Mouse (Mus musculus) frontal cortex, postnatal 10 days (tissue): ENCODE measurements around the gene Vmn1r178.
"Not testable (repeated sequence)": the region's sequence is repeated elsewhere in the genome, so short reads cannot be mapped to it uniquely, and the experiment has no call there.

Experiments used
- DNase-seq, 2 experiments: peaks; one replicate each; pipeline ENCODE4 v3.0.0; 2022; ENCODE audit warnings: low spot score in 2 of 2, mixed read lengths in 1 of 2

The Vmn1r178 gene

GRCm38 (mm10) chr7:23891709-23892108 lies at the start of gene Vmn1r178:
Vmn1r178 (plus strand) TSS chr7:23892009.
- no peak for DNase-seq

GRCm38 (mm10) chr7:23866349-23866748 lies 25.5 kb upstream of the Vmn1r178 start, which contains the start of gene Vmn1r177:
Vmn1r177 (minus strand) TSS chr7:23866449.
- not testable (repeated sequence) for DNase-seq

GRCm38 (mm10) chr7:23876918-23877317 lies 14.9 kb upstream of the Vmn1r178 start:
- not testable (repeated sequence) for DNase-seq

- DNase-seq: no peak
Observed at GRCm38 (mm10) chr7:23926678-23927077, 34.9 kb downstream of the Vmn1r178 start, which contains the start of gene Vmn1r179. Vmn1r179 (plus strand) TSS chr7:23926978.
